Mouse (Mus musculus): ENCODE measurements around the gene Defa23. TPM values are rescaled to one million over a fixed set of nuclear protein-coding genes. Genes with fewer than 3 reads are reported as not detected.
"Not testable (repeated sequence)": the region's sequence is repeated elsewhere in the genome, so short reads cannot be mapped to it uniquely, and the experiment has no call there.

The Defa23 gene
- total RNA-seq (2021) = not detected
- long read RNA-seq, experiment 1 = 0 reads
- long read RNA-seq, experiment 2 = 0 reads

- intact Hi-C loops (cut with DNase I; ENCODE audit: low total_unique reads); DNase-seq: not testable (repeated sequence)
Measured at GRCm38 (mm10) chr8:21054747-21055146, at the start of gene Defa23. Gene Defa23, plus strand, starts transcription at chr8:21055047.

GRCm38 (mm10) chr8:21006801-21007200 is 48.0 kb upstream of the Defa23 start:
- no peak for DNase-seq
- intact Hi-C loops (cut with DNase I; ENCODE audit: low total_unique reads) = no loop called here

- intact Hi-C loops (cut with DNase I; ENCODE audit: low total_unique reads); DNase-seq: not testable (repeated sequence)
Measured at GRCm38 (mm10) chr8:21008578-21008977, 46.3 kb upstream of the Defa23 start.

- intact Hi-C loops (cut with DNase I; ENCODE audit: low total_unique reads); DNase-seq: not testable (repeated sequence)
Measured at GRCm38 (mm10) chr8:21010548-21010947, 44.3 kb upstream of the Defa23 start.

GRCm38 (mm10) chr8:21025245-21025644 is 29.6 kb upstream of the Defa23 start, which contains the start of gene Defa21:
Gene Defa21, plus strand, starts transcription at chr8:21025545.
- intact Hi-C loops (cut with DNase I; ENCODE audit: low total_unique reads); DNase-seq: not testable (repeated sequence)

GRCm38 (mm10) chr8:21064738-21065137 is 9.9 kb downstream of the Defa23 start, which contains the start of gene Defa35:
Gene Defa35, plus strand, starts transcription at chr8:21065038.
- intact Hi-C loops (cut with DNase I; ENCODE audit: low total_unique reads); DNase-seq: not testable (repeated sequence)

GRCm38 (mm10) chr8:21084142-21084541 is 29.3 kb downstream of the Defa23 start, which contains the start of gene Defa25:
Gene Defa25, plus strand, starts transcription at chr8:21084442.
- intact Hi-C loops (cut with DNase I; ENCODE audit: low total_unique reads); DNase-seq: not testable (repeated sequence)

GRCm38 (mm10) chr8:21093106-21093505 is 38.3 kb downstream of the Defa23 start:
- DNase-seq = no peak
- intact Hi-C loops (cut with DNase I; ENCODE audit: low total_unique reads) = no loop called here

- intact Hi-C loops (cut with DNase I; ENCODE audit: low total_unique reads); DNase-seq: not testable (repeated sequence)
Measured at GRCm38 (mm10) chr8:21095950-21096349, 41.1 kb downstream of the Defa23 start, which contains the start of gene Gm14851. Gene Gm14851, minus strand, starts transcription at chr8:21096050.

Other genes starting within 250 kb of the Defa23 start
- gene Defb33, start 162.4 kb upstream of the Defa23 start, total RNA-seq (2021) = not detected
- gene Gm15056, start 152.4 kb upstream of the Defa23 start, total RNA-seq (2021) = not detected
- not detected for gene Gm6040, start 133.0 kb upstream of the Defa23 start, total RNA-seq (2021)
- not detected for gene AY761185, start 110.3 kb upstream of the Defa23 start, total RNA-seq (2021)
- not detected for gene Defa21, start 29.5 kb upstream of the Defa23 start, total RNA-seq (2021)
- gene Defa35, start 10.0 kb downstream of the Defa23 start, total RNA-seq (2021) = not detected
- not detected for gene Defa25, start 29.4 kb downstream of the Defa23 start, total RNA-seq (2021)
- gene Gm14851, start 41.0 kb downstream of the Defa23 start, total RNA-seq (2021) = not detected
- gene Defa30, start 79.6 kb downstream of the Defa23 start, total RNA-seq (2021) = not detected
- gene Defa22, start 107.2 kb downstream of the Defa23 start, total RNA-seq (2021) = not detected
- gene Defa31, start 136.6 kb downstream of the Defa23 start, total RNA-seq (2021) = not detected
- not detected for gene Gm15293, start 146.5 kb downstream of the Defa23 start, total RNA-seq (2021)
- gene Gm15292, start 194.7 kb downstream of the Defa23 start, total RNA-seq (2021) = not detected

Data from gastrocnemius, postnatal 14 days (tissue).